Mouse (Mus musculus): ENCODE measurements around the gene Rab8b.

GRCm38 (mm10) chr9:66895035-66895779, 24.3 kb downstream of the Rab8b start:
- no peak for TF ChIP-seq CTCF (IDR thresholded peaks at IDR 0.05; ENCODE audit: low read depth, low read length)
- no peak for TF ChIP-seq GATA1 (IDR thresholded peaks at IDR 0.05; ENCODE audit: borderline replicate concordance, low read length)
- TF ChIP-seq TAL1 (conservative IDR thresholded peaks at IDR 0.05; ENCODE audit: low read depth, low read length), result no peak
- no peak for TF ChIP-seq GATA2 (IDR thresholded peaks at IDR 0.05; ENCODE audit: borderline replicate concordance, low read depth, low read length)
- no peak for TF ChIP-seq POLR2AphosphoS5 (IDR thresholded peaks at IDR 0.05; ENCODE audit: insufficient replicate concordance, low read depth, low read length)

Data from G1E (cell line).